Mouse (Mus musculus) lung, postnatal 0 days (tissue): Measurements from ENCODE around the gene Ccr3. TPM values are rescaled to one million over a fixed set of nuclear protein-coding genes. Genes with fewer than 3 reads are reported as not detected.
"Not testable (repeated sequence)": the region's sequence is repeated elsewhere in the genome, so short reads cannot be mapped to it uniquely, and the experiment has no call there.

ENCODE experiments used
- ATAC-seq: fragments of 200-750 bp; cut with Nextera tagmentation; 2 replicates; pipeline ENCODE4 v1.8.0; 2017; ENCODE audit warnings: moderate library complexity
- DNase-seq: peaks from one replicate; pipeline ENCODE4 v3.0.0-alpha.2; 2016; ENCODE audit warnings: low spot score
- H3K27ac ChIP-seq: fragments of 300-500 bp; sonication (generic); 2 replicates; pipeline ENCODE4 v1.5.1; 2014; ENCODE audit warnings: antibody characterized with exemption, mild to moderate bottlenecking, low read length, mixed read lengths
- H3K27me3 ChIP-seq: fragments of 300-500 bp; sonication (generic); replicated peaks from 2 replicates; pipeline ENCODE4 v1.6.1; 2014; ENCODE audit warnings: low read length, mixed read lengths; ENCODE audit not compliant: insufficient read depth
- H3K36me3 ChIP-seq: fragments of 300-500 bp; sonication (generic); 2 replicates; pipeline ENCODE4 v1.6.1; 2014; ENCODE audit warnings: low read length, mixed read lengths; ENCODE audit not compliant: insufficient read depth
- H3K4me1 ChIP-seq: fragments of 300-500 bp; sonication (generic); 2 replicates; pipeline ENCODE4 v1.6.1; 2014; ENCODE audit warnings: antibody characterized with exemption, low read depth, low read length, mixed read lengths; ENCODE audit not compliant: insufficient read depth
- H3K4me2 ChIP-seq: fragments of 300-500 bp; sonication (generic); replicated peaks from 2 replicates; pipeline ENCODE4 v1.6.1; 2014; ENCODE audit warnings: low read depth, mild to moderate bottlenecking, low read length, moderate library complexity, mixed read lengths
- H3K4me3 ChIP-seq: fragments of 300-500 bp; sonication (generic); 2 replicates; pipeline ENCODE4 v1.5.1; 2014; ENCODE audit warnings: low read depth, low read length
- H3K9ac ChIP-seq: fragments of 300-500 bp; sonication (generic); replicated peaks from 2 replicates; pipeline ENCODE4 v1.6.1; 2014; ENCODE audit warnings: low read depth, mild to moderate bottlenecking
- H3K9me3 ChIP-seq: fragments of 300-500 bp; sonication (generic); 2 replicates; pipeline ENCODE4 v1.6.1; 2016; ENCODE audit warnings: low read length, mixed read lengths
- CTCF ChIP-seq: IDR thresholded peaks from 2 replicates; pipeline ENCODE4 v1.5.1; 2016; ENCODE audit warnings: antibody characterized with exemption, mild to moderate bottlenecking
- EP300 ChIP-seq: IDR thresholded peaks from 2 replicates; pipeline ENCODE4 v1.6.1; 2016; ENCODE audit warnings: antibody characterized with exemption, mild to moderate bottlenecking, control low read depth
- WGBS: fragments of 180-500 bp; shearing (Covaris S2); extraction: QIAGEN DNeasy Blood & Tissue Kit; methylation state at CpG from one replicate; pipeline ENCODE4 v1.1.7; 2014; 5-methylcytosine and 5-hydroxymethylcytosine counted together
- polyA plus RNA-seq: library from polyadenylated mRNA; unstranded; fragments of >200 nt; fragmentation: Nextera tagmentation; extraction: Ambion mirVana; gene quantifications from 2 replicates; pipeline ENCODE4 v1.2.1, GENCODE M21; 2015

The Ccr3 gene
- polyA plus RNA-seq, 1 experiment from 2014 or later, result 0.04 TPM

- Histone ChIP-seq H3K9me3 (no peaks in the 10 kb centered on the region), H3K4me1 (no peaks in the 10 kb centered on the region), H3K36me3 (no peaks in the 10 kb centered on the region), H3K9ac (no peak overlapping the region), H3K27me3 (no peaks in the 10 kb centered on the region), H3K27ac (no peak overlapping the region), H3K4me2 (no peak overlapping the region), H3K4me3 (no peak overlapping the region)
- DNase-seq, result no peak
- WGBS, result 20% methylated on average over 2 of the region's 2 CpGs
- TF ChIP-seq EP300 (no peak), CTCF (no peak)
- no peak for ATAC-seq
Measured at GRCm38 (mm10) chr9:124038158-124038582, 16.4 kb downstream of the Ccr3 start.

GRCm38 (mm10) chr9:124038949-124039348, 17.2 kb downstream of the Ccr3 start:
- no peak for ATAC-seq
- Histone ChIP-seq H3K27me3 (no peaks in the 10 kb centered on the region), H3K36me3 (no peaks in the 10 kb centered on the region), H3K9me3 (no peaks in the 10 kb centered on the region), H3K4me1 (no peaks in the 10 kb centered on the region), H3K27ac (no peak overlapping the region), H3K9ac (no peak overlapping the region), H3K4me3 (no peak overlapping the region), H3K4me2 (no peak overlapping the region)
- DNase-seq, result no peak
- WGBS, result 62% methylated on average over 5 of the region's 5 CpGs
- TF ChIP-seq CTCF (no peak), EP300 (no peak)

GRCm38 (mm10) chr9:124040932-124041331, 19.2 kb downstream of the Ccr3 start:
- TF ChIP-seq EP300 (no peak), CTCF (no peak)
- no peak for ATAC-seq
- no peak overlapping the region for H3K4me3 ChIP-seq
- H3K27me3 ChIP-seq, result no peaks in the 10 kb centered on the region
- H3K4me2 ChIP-seq, result no peak overlapping the region
- H3K9me3 ChIP-seq, result no peaks in the 10 kb centered on the region
- H3K4me1 ChIP-seq, result no peaks in the 10 kb centered on the region
- 68% methylated on average over 3 of the region's 3 CpGs for WGBS
- H3K36me3 ChIP-seq, result no peaks in the 10 kb centered on the region
- DNase-seq, result no peak
- no peak overlapping the region for H3K27ac ChIP-seq
- H3K9ac ChIP-seq, result no peak overlapping the region

- H3K9me3 ChIP-seq, result no peaks in the 10 kb centered on the region
- TF ChIP-seq EP300 (peak; percentile 19; the same call in 1 of the 2 replicates), CTCF (no peak)
- no peaks in the 10 kb centered on the region for H3K27me3 ChIP-seq
- ATAC-seq (peak; percentile 44), DNase-seq (peak; percentile 79)
- H3K4me3 ChIP-seq, result no peak overlapping the region
- H3K27ac ChIP-seq, result no peak overlapping the region
- H3K9ac ChIP-seq, result no peak overlapping the region
- no peak overlapping the region for H3K4me2 ChIP-seq
- WGBS, result 26% methylated on average over 2 of the region's 2 CpGs
- no peaks in the 10 kb centered on the region for H3K4me1 ChIP-seq
- H3K36me3 ChIP-seq, result no peaks in the 10 kb centered on the region
Measured at GRCm38 (mm10) chr9:124053532-124053931, 31.8 kb downstream of the Ccr3 start.

GRCm38 (mm10) chr9:124056158-124056709, 34.5 kb downstream of the Ccr3 start:
- ATAC-seq (peak; percentile 68), DNase-seq (peak; percentile 82)
- 27% methylated on average over 3 of the region's 3 CpGs for WGBS
- Histone ChIP-seq H3K9me3 (no peaks in the 10 kb centered on the region), H3K9ac (no peak overlapping the region), H3K4me1 (no peaks in the 10 kb centered on the region), H3K36me3 (no peaks in the 10 kb centered on the region), H3K4me2 (no peak overlapping the region), H3K27ac (peak overlapping the region; percentile 55), H3K27me3 (no peaks in the 10 kb centered on the region), H3K4me3 (no peak overlapping the region)
- TF ChIP-seq CTCF (no peak), EP300 (peak; percentile 80)

- Histone ChIP-seq H3K36me3 (no peaks in the 10 kb centered on the region), H3K27me3 (no peaks in the 10 kb centered on the region), H3K4me2 (no peak overlapping the region), H3K4me1 (no peaks in the 10 kb centered on the region), H3K9me3 (no peaks in the 10 kb centered on the region), H3K27ac (no peak overlapping the region), H3K4me3 (no peak overlapping the region), H3K9ac (no peak overlapping the region)
- WGBS, result 44% methylated on average over 2 of the region's 2 CpGs
- TF ChIP-seq CTCF (no peak), EP300 (no peak)
- ATAC-seq, result no peak
- DNase-seq, result no peak
Measured at GRCm38 (mm10) chr9:124059660-124060352, 38.0 kb downstream of the Ccr3 start.

- 42% methylated on average over 3 of the region's 3 CpGs for WGBS
- not testable (repeated sequence) for DNase-seq, ATAC-seq, H3K9me3 ChIP-seq, H3K4me1 ChIP-seq, H3K4me2 ChIP-seq, H3K36me3 ChIP-seq, H3K27me3 ChIP-seq, H3K27ac ChIP-seq, H3K9ac ChIP-seq, H3K4me3 ChIP-seq
Measured at GRCm38 (mm10) chr9:124061474-124062432, 40.0 kb downstream of the Ccr3 start.
